Mouse (Mus musculus) ES-E14 (cell line): Measurements from ENCODE around the gene Ahctf1.
"Not testable (repeated sequence)": the region's sequence is repeated elsewhere in the genome, so short reads cannot be mapped to it uniquely, and the experiment has no call there.

Experiments used
- MAFK ChIP-seq: IDR thresholded peaks from 2 replicates; pipeline ENCODE4 v1.6.1; 2014; ENCODE audit warnings: mild to moderate bottlenecking, low read depth, low read length, inconsistent platforms; ENCODE audit not compliant: insufficient read depth
- ZC3H11A ChIP-seq: IDR thresholded peaks from 2 replicates; pipeline ENCODE4 v1.6.1; 2012; ENCODE audit warnings: low read depth, mild to moderate bottlenecking, inconsistent platforms, low read length, borderline replicate concordance
- ZNF384 ChIP-seq: IDR thresholded peaks from 2 replicates; pipeline ENCODE4 v1.6.1; 2012; ENCODE audit warnings: low read depth, low read length, inconsistent platforms

DNA sequence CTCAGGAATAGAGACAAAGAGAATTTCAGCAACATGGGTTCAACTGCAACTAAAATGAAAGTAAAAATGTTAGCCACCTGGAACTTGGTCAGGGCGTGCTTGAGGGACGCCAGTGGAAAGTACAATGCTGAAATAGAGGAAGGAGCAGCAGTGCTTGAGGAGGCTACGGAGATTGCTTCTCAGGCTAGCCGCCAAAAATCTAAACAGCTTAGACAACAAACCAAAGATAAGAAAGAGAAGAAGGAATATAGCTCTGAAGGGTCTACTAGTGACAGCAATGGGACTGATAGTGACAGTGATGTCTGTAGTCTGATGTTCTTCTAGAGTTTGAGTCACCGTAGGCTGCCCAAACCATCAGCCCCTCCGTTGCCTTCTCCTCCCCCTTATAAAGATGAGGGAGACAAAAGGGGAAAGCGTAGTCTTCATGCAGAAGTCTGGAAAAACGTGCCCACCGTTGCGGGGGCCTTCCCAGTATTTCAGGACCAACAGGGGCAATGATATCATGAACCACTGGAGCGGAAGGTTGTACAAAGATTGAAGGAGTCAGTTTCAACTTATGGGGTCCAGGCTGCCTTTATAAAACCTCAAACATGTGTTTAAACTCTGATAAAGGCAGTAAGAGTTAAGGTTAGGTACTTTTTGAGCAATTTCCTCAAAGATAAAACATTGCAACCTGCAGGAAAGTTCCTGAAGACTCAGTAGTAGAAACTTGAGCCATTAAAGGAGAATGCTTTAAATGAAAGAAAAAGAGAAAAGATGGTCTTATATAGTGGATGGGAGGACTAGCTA lies 15.2 kb upstream of the Ahctf1 start:
- TF ChIP-seq ZC3H11A, ZNF384, MAFK: not testable (repeated sequence)
